Mouse (Mus musculus) CH12.LX (cell line): ENCODE data around the gene Tectb. TPM values are rescaled to one million over a fixed set of nuclear protein-coding genes. Genes with fewer than 3 reads are reported as not detected.

ENCODE experiments used
- DNase-seq: peaks from one replicate; pipeline ENCODE4 v3.0.0-alpha.2; 2013; ENCODE audit errors: extremely low read depth
- H3K27ac ChIP-seq: 2 replicates; pipeline ENCODE4 v1.5.1; 2012; ENCODE audit warnings: low read depth, mild to moderate bottlenecking, control low read depth, moderate library complexity; ENCODE audit not compliant: insufficient read depth
- H3K27me3 ChIP-seq: replicated peaks from 2 replicates; pipeline ENCODE3; 2012; ENCODE audit warnings: inconsistent platforms
- H3K36me3 ChIP-seq, 2 experiments: replicated peaks in 1 of 2; 2 replicates each; pipeline versions ENCODE3 to v1.6.1; 2012; ENCODE audit warnings: inconsistent platforms in 1 of 2, low read length in 1 of 2, mild to moderate bottlenecking in 1 of 2, mixed read lengths in 1 of 2, moderate library complexity in 1 of 2; ENCODE audit not compliant: control insufficient read depth in 1 of 2, insufficient read depth in 1 of 2
- H3K4me1 ChIP-seq, 2 experiments: 2 replicates each; pipeline ENCODE4 v1.6.1; 2012; ENCODE audit warnings: inconsistent platforms in 1 of 2, moderate library complexity in 1 of 2; ENCODE audit not compliant: insufficient read depth in 2 of 2, control insufficient read depth in 1 of 2
- H3K4me2 ChIP-seq: 2 replicates; pipeline ENCODE4 v1.6.1; 2012; ENCODE audit warnings: low read depth, mild to moderate bottlenecking, control low read depth; ENCODE audit not compliant: poor library complexity, insufficient read depth, severe bottlenecking
- H3K4me3 ChIP-seq, 3 experiments: fragments of 150-350 bp in 1 of 3; sonication (generic) in 1 of 3; replicated peaks in 1 of 3; 2 replicates each; pipeline versions ENCODE3 to v1.5.1; 2011 to 2012; ENCODE audit warnings: low read depth in 2 of 3, low read length in 2 of 3, mild to moderate bottlenecking in 2 of 3, moderate library complexity in 2 of 3, control low read depth in 1 of 3, improper control_type of control experiment in 1 of 3, inconsistent platforms in 1 of 3, mixed read lengths in 1 of 3; ENCODE audit not compliant: poor library complexity in 1 of 3
- H3K79me2 ChIP-seq: replicated peaks from 2 replicates; pipeline ENCODE4 v1.6.1; 2012; ENCODE audit warnings: mild to moderate bottlenecking, moderate library complexity; ENCODE audit not compliant: control insufficient read depth, poor library complexity, insufficient read depth, severe bottlenecking; ENCODE audit errors: extremely low read depth
- H3K9ac ChIP-seq: 2 replicates; pipeline ENCODE4 v1.6.1; 2012; ENCODE audit warnings: low read depth, mild to moderate bottlenecking, control low read depth, moderate library complexity; ENCODE audit not compliant: insufficient read depth
- H3K9me3 ChIP-seq: replicated peaks from 2 replicates; pipeline ENCODE3; 2012; ENCODE audit warnings: low read length, inconsistent platforms, mixed read lengths
- CHD1 ChIP-seq: IDR thresholded peaks from 2 replicates; pipeline ENCODE4 v1.6.1; 2012; ENCODE audit warnings: low read depth, low read length, improper control_type of control experiment, inconsistent platforms
- CTCF ChIP-seq, 2 experiments: IDR thresholded peaks in 1 of 2; conservative IDR thresholded peaks in 1 of 2; 2 replicates each; pipeline ENCODE4 v1.5.1; 2011 to 2012; ENCODE audit warnings: low read depth in 2 of 2, low read length in 2 of 2, improper control_type of control experiment in 1 of 2, inconsistent platforms in 1 of 2, mild to moderate bottlenecking in 1 of 2, moderate library complexity in 1 of 2
- JUND ChIP-seq: conservative IDR thresholded peaks from 2 replicates; pipeline ENCODE4 v1.6.1; 2011; ENCODE audit warnings: low read depth, low read length, improper control_type of control experiment
- KAT2A ChIP-seq: IDR thresholded peaks from 2 replicates; pipeline ENCODE4 v1.6.1; 2012; ENCODE audit warnings: low read length, improper control_type of control experiment, inconsistent platforms; ENCODE audit not compliant: insufficient replicate concordance
- MEF2A ChIP-seq: IDR thresholded peaks from 2 replicates; pipeline ENCODE4 v1.6.1; 2014; ENCODE audit warnings: low read depth, mild to moderate bottlenecking, inconsistent platforms, low read length, improper control_type of control experiment, borderline replicate concordance
- MXI1 ChIP-seq: IDR thresholded peaks from 2 replicates; pipeline ENCODE4 v1.6.1; 2011; ENCODE audit warnings: mild to moderate bottlenecking, low read depth, low read length, improper control_type of control experiment
- NELFE ChIP-seq: IDR thresholded peaks from 2 replicates; pipeline ENCODE4 v1.6.1; 2011; ENCODE audit warnings: low read depth, low read length, improper control_type of control experiment
- POLR2A ChIP-seq: IDR thresholded peaks from 2 replicates; pipeline ENCODE4 v1.6.1; 2011; ENCODE audit warnings: low read depth, mild to moderate bottlenecking, improper control_type of control experiment, low read length
- RAD21 ChIP-seq: IDR thresholded peaks from 2 replicates; pipeline ENCODE4 v1.6.1; 2011; ENCODE audit warnings: low read depth, mild to moderate bottlenecking, low read length, improper control_type of control experiment, moderate library complexity
- RCOR1 ChIP-seq: conservative IDR thresholded peaks from 2 replicates; pipeline ENCODE4 v1.6.1; 2012; ENCODE audit warnings: low read depth, mild to moderate bottlenecking, inconsistent platforms, low read length, improper control_type of control experiment
- SIN3A ChIP-seq: IDR thresholded peaks from 2 replicates; pipeline ENCODE4 v1.6.1; 2012; ENCODE audit warnings: low read length, improper control_type of control experiment, inconsistent platforms
- TBP ChIP-seq: conservative IDR thresholded peaks from 2 replicates; pipeline ENCODE4 v1.6.1; 2011; ENCODE audit warnings: low read depth, low read length, improper control_type of control experiment
- TCF12 ChIP-seq: IDR thresholded peaks from 2 replicates; pipeline ENCODE4 v1.6.1; 2014; ENCODE audit warnings: low read depth, mild to moderate bottlenecking, inconsistent platforms, low read length, improper control_type of control experiment
- USF1 ChIP-seq: IDR thresholded peaks from 2 replicates; pipeline ENCODE4 v1.6.1; 2014; ENCODE audit warnings: low read depth, mild to moderate bottlenecking, inconsistent platforms, low read length, improper control_type of control experiment
- ZC3H11A ChIP-seq: IDR thresholded peaks from 2 replicates; pipeline ENCODE4 v1.6.1; 2012; ENCODE audit warnings: low read depth, mild to moderate bottlenecking, inconsistent platforms, low read length, improper control_type of control experiment
- ZMIZ1 ChIP-seq: IDR thresholded peaks from 2 replicates; pipeline ENCODE4 v1.6.1; 2012; ENCODE audit warnings: low read depth, mild to moderate bottlenecking, inconsistent platforms, low read length, improper control_type of control experiment
- ZNF384 ChIP-seq: IDR thresholded peaks from 2 replicates; pipeline ENCODE4 v1.6.1; 2012; ENCODE audit warnings: low read depth, low read length, improper control_type of control experiment, inconsistent platforms
- dilution Hi-C: fragments of 300-500 bp; cut with MboI; formaldehyde crosslinking; loops from 2 replicates; pipeline ENCODE4 v1.14.3; 2020; ENCODE audit warnings: low sequenced_read_pairs; ENCODE audit not compliant: extremely low pct_unique_long_range_greater_than_20kb, extremely low pct_ligation_motif_present
- in situ Hi-C: fragments of 300-500 bp; cut with MboI; formaldehyde crosslinking; loops from 3 replicates; pipeline ENCODE4 v1.14.3; 2019; ENCODE audit warnings: low sequenced_read_pairs, low pct_ligation_motif_present, low pct_unique_long_range_greater_than_20kb, mixed read lengths
- polyA plus RNA-seq: library from polyadenylated mRNA; unstranded; fragments of >175 nt; gene quantifications from 2 replicates; pipeline ENCODE4 v1.2.1, GENCODE M21; 2012; ENCODE audit warnings: low read depth; ENCODE audit not compliant: insufficient read length
- total RNA-seq, 2 experiments: library from RNA; depleted of rRNA; stranded (reverse); fragments of 300-350 nt in 1 of 2; fragments of >200 nt in 1 of 2; gene quantifications; 2 replicates each; pipeline ENCODE4 v1.2.3; 2012 to 2014

The Tectb gene
- total and polyA plus RNA-seq, 3 experiments, result not detected

- Histone ChIP-seq H3K4me3 (no peak overlapping the region), H3K27me3 (peaks cover 5% of the 10 kb centered on the region), H3K36me3 (no peaks in the 10 kb centered on the region), H3K4me2 (no peak overlapping the region), H3K27ac (no peak overlapping the region), H3K79me2 (no peaks in the 10 kb centered on the region), H3K9me3 (no peaks in the 10 kb centered on the region), H3K9ac (no peak overlapping the region), H3K4me1 (no peaks in the 10 kb centered on the region)
- TF ChIP-seq KAT2A (no peak), POLR2A (no peak), TBP (no peak), USF1 (no peak), NELFE (no peak), SIN3A (no peak), ZC3H11A (no peak), CHD1 (no peak), ZNF384 (no peak), JUND (no peak), MXI1 (no peak), ZMIZ1 (no peak), RCOR1 (no peak), MEF2A (no peak)
- in situ Hi-C loops (no loop called here), dilution Hi-C loops (no loop called here)
- no peak for DNase-seq
Measured at GRCm38 (mm10) chr19:55207746-55208538, 27.4 kb downstream of the Tectb start.

DNA sequence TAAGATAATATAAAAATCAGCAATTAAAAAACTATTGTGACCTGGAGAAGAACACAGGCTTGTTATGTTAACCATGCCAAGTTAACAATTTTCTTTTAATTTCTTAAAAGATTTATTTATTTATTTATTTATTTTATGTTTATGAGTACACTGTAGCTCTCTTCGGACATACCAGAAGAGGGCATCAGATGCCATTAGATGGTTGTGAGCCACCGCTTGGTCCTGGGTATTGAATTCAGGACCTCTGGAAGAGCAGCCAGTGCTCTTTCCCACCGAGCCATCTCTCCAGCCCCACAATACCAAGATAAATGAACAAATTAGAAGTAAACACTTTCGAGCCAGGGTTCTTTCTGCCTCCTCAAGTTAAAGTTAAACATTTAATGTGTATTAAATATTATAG is 28.1 kb downstream of the Tectb start:
- Histone ChIP-seq H3K4me2 (no peak overlapping the region), H3K79me2 (no peaks in the 10 kb centered on the region), H3K9me3 (no peaks in the 10 kb centered on the region), H3K36me3 (no peaks in the 10 kb centered on the region), H3K9ac (no peak overlapping the region), H3K27me3 (peaks cover 4% of the 10 kb centered on the region), H3K4me3 (no peak overlapping the region), H3K27ac (no peak overlapping the region), H3K4me1 (no peaks in the 10 kb centered on the region)
- DNase-seq, result no peak
- dilution Hi-C loops, result no loop called here
- TF ChIP-seq CTCF (conservative IDR thresholded peaks at IDR 0.05 in 1 of 2, IDR thresholded peaks at IDR 0.05 in 1 of 2; ENCODE audit: low read depth in 2 of 2, low read length in 2 of 2) (peak in 1 of 2 experiments; percentile 35; a peak in 2 of 4 replicates), TCF12 (no peak), RAD21 (peak; percentile 42)
- in situ Hi-C loops, result no loop called here
